Mouse (Mus musculus) frontal cortex, adult (tissue): ENCODE data around the gene Kiz.

Source experiments
- ATAC-seq: cut with Nextera tagmentation; 2 replicates; pipeline ENCODE4 v1.9.2; 2017; ENCODE audit warnings: mild to moderate bottlenecking, moderate library complexity, mixed read lengths; ENCODE audit not compliant: low TSS enrichment

Kiz gene

GRCm38 (mm10) chr2:146855599-146856039 is at the start of gene Kiz:
Kiz (plus strand) TSS chr2:146855864.
- peak; percentile 99 for ATAC-seq

GRCm38 (mm10) chr2:146809706-146810256 is 45.9 kb upstream of the Kiz start:
- ATAC-seq: no peak

GRCm38 (mm10) chr2:146810695-146811094 is 45.0 kb upstream of the Kiz start:
- no peak for ATAC-seq

- ATAC-seq: no peak
Observed at GRCm38 (mm10) chr2:146814978-146815377, 40.7 kb upstream of the Kiz start.

- no peak for ATAC-seq
Observed at GRCm38 (mm10) chr2:146819065-146819464, 36.6 kb upstream of the Kiz start.

GRCm38 (mm10) chr2:146823483-146823951 is 32.1 kb upstream of the Kiz start:
- ATAC-seq: no peak

GRCm38 (mm10) chr2:146824043-146824442 is 31.6 kb upstream of the Kiz start:
- ATAC-seq: no peak

GRCm38 (mm10) chr2:146828006-146828405 is 27.7 kb upstream of the Kiz start:
- ATAC-seq: no peak

GRCm38 (mm10) chr2:146833222-146834063 is 22.2 kb upstream of the Kiz start:
- no peak for ATAC-seq

- ATAC-seq: no peak
Observed at GRCm38 (mm10) chr2:146834064-146834313, 21.7 kb upstream of the Kiz start.

GRCm38 (mm10) chr2:146834314-146835201 is 21.1 kb upstream of the Kiz start:
- ATAC-seq: peak; percentile 41; the same call in 1 of the 2 replicates

- no peak for ATAC-seq
Observed at GRCm38 (mm10) chr2:146835241-146835990, 20.2 kb upstream of the Kiz start.

GRCm38 (mm10) chr2:146836246-146836645 is 19.4 kb upstream of the Kiz start:
- no peak for ATAC-seq

GRCm38 (mm10) chr2:146836871-146837550 is 18.7 kb upstream of the Kiz start:
- ATAC-seq: no peak

GRCm38 (mm10) chr2:146837653-146838052 is 18.0 kb upstream of the Kiz start:
- no peak for ATAC-seq

- no peak for ATAC-seq
Observed at GRCm38 (mm10) chr2:146838596-146839302, 16.9 kb upstream of the Kiz start.

GRCm38 (mm10) chr2:146839303-146840030 is 16.2 kb upstream of the Kiz start:
- ATAC-seq: no peak

- no peak for ATAC-seq
Observed at GRCm38 (mm10) chr2:146847863-146848262, 7.8 kb upstream of the Kiz start.

GRCm38 (mm10) chr2:146856120-146856519 is 456 bp downstream of the Kiz start:
- ATAC-seq: peak; percentile 66

GRCm38 (mm10) chr2:146856853-146857252 is 1.2 kb downstream of the Kiz start:
- ATAC-seq: no peak
